10 mouse cellular contexts compared by ENCODE assay signal in the genomic region with DNA sequence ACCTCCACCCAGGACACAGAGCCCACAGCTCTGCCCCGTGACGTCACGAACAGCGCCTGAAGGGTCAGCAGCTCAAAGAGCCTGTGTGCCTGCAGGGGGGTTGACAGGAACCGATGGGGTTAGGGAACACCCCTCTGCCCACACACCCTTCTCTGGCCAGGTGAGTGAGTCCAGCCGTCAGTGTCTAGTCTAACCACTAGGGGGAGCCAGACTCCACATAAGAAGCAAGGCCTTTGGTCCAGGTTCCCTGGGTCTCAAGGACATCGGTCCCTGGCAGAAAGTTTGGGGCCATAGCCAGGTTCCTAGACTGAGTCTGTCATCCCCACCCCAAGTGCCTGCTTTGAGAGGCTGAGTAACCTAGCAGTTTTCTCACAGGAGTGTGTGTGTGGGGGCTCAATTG. TPM values are rescaled to one million over a fixed set of nuclear protein-coding genes. Genes with fewer than 3 reads are reported as not detected.
DNase-seq lines count a peak whose midpoint lies in the region; ATAC-seq lines count a peak whose summit lies in the region.
"Had no signal": no experiment of that assay in that cellular context is flagged by ENCODE, and none has a peak within 500 bp of the region (broad histone marks: within the 10 kb centered on the region; RNA-seq: fewer than 3 reads in every experiment).

No protein-coding gene starts in this region.

- H3K36me3 ChIP-seq in liver, embryonic 12.5 days, result no peaks in the 10 kb centered on the region
- no peaks in the 10 kb centered on the region for H3K36me3 ChIP-seq in intestine, embryonic 16.5 days (ENCODE audit: control insufficient read depth, insufficient read depth, low read length)
- H3K36me3 ChIP-seq: hindbrain, embryonic 15.5 days had no signal

- DNase-seq in liver (peak; percentile 66), WW6 (ENCODE audit: low read depth, low spot score) (peak; percentile 71)
- DNase-seq in embryo, embryonic 10.5 days (ENCODE audit: low spot score), result peak; percentile 88
- DNase-seq in lung, postnatal 14 days, result peak; percentile 56
- peak; percentile 42 to 72 for DNase-seq in spleen, postnatal 4 days (ENCODE audit: low spot score in 2 of 2)
- no peak for DNase-seq in gastrocnemius, postnatal 36 days

- intact Hi-C loops in gastrocnemius, postnatal 36 days (cut with DNase I), result loop anchor here (5.0 kb wide), 1 partner anchor 192 kb away; no protein-coding TSS in a partner anchor

- no peak overlapping the region for H3K4me2 ChIP-seq in liver, embryonic 12.5 days
- H3K4me2 ChIP-seq in intestine, embryonic 16.5 days (ENCODE audit: low read depth, low read length), result no peak overlapping the region
- H3K4me2 ChIP-seq: hindbrain, embryonic 15.5 days had no signal

- no peak for ATAC-seq in liver, embryonic 12.5 days
- peak; percentile 20; the same call in 1 of the 2 replicates for ATAC-seq in intestine, embryonic 16.5 days

- no peak overlapping the region for H3K4me3 ChIP-seq in liver, embryonic 12.5 days
- H3K4me3 ChIP-seq in intestine, embryonic 16.5 days (ENCODE audit: low read length), result no peak overlapping the region
- H3K4me3 ChIP-seq: hindbrain, embryonic 15.5 days had no signal

- peaks cover 66% of the 10 kb centered on the region for H3K27me3 ChIP-seq in liver, embryonic 12.5 days (replicated peaks)
- peaks cover 20% of the 10 kb centered on the region for H3K27me3 ChIP-seq in intestine, embryonic 16.5 days (replicated peaks; ENCODE audit: control insufficient read depth, insufficient read depth, low read length)

- no peaks in the 10 kb centered on the region for H3K9me3 ChIP-seq in liver, embryonic 12.5 days (replicated peaks)
- H3K9me3 ChIP-seq in intestine, embryonic 16.5 days (ENCODE audit: control insufficient read depth, low read length), result no peaks in the 10 kb centered on the region
- H3K9me3 ChIP-seq: hindbrain, embryonic 15.5 days had no signal

- no peak overlapping the region for H3K27ac ChIP-seq in liver, embryonic 12.5 days
- no peak overlapping the region for H3K27ac ChIP-seq in intestine, embryonic 16.5 days (ENCODE audit: low read length)
- H3K27ac ChIP-seq: hindbrain, embryonic 15.5 days had no signal

- WGBS in liver, embryonic 12.5 days (ENCODE audit: insufficient replicate concordance), result 1% methylated on average over 7 of the region's 7 CpGs
- WGBS in intestine, embryonic 16.5 days, result 5% methylated on average over 7 of the region's 7 CpGs

- peaks cover 10% of the 10 kb centered on the region for H3K4me1 ChIP-seq in liver, embryonic 12.5 days
- H3K4me1 ChIP-seq in intestine, embryonic 16.5 days (ENCODE audit: control insufficient read depth, insufficient read depth, low read length), result peaks cover 12% of the 10 kb centered on the region

- no peak overlapping the region for H3K9ac ChIP-seq in liver, embryonic 12.5 days
- H3K9ac ChIP-seq in intestine, embryonic 16.5 days (ENCODE audit: low read depth, low read length), result no peak overlapping the region
- H3K9ac ChIP-seq: hindbrain, embryonic 15.5 days had no signal

RNA-seq across cellular contexts. Expression of a gene that starts 13.2 kb away (rescaled TPM):
- polyA plus RNA-seq in liver, embryonic 12.5 days (2016; fragmentation: Nextera tagmentation; extraction: Ambion mirVana), result not detected in 2 replicates
- polyA plus RNA-seq in intestine, embryonic 16.5 days (2015; fragmentation: Nextera tagmentation; extraction: Ambion mirVana), result 0.13 and 0.15 TPM in 2 replicates
- under 1 TPM; 0.17 to 0.26 TPM for total RNA-seq in gastrocnemius, postnatal 36 days (2021)

RNA-seq across cellular contexts. Expression of a gene that starts 17.3 kb away (rescaled TPM):
- polyA plus RNA-seq in liver, embryonic 12.5 days (2016; fragmentation: Nextera tagmentation; extraction: Ambion mirVana), result 0.08 and 0.13 TPM in 2 replicates
- polyA plus RNA-seq in intestine, embryonic 16.5 days (2015; fragmentation: Nextera tagmentation; extraction: Ambion mirVana), result 1.5 and 1.6 TPM in 2 replicates
- under 1 TPM; 0.18 to 0.22 TPM for total RNA-seq in gastrocnemius, postnatal 36 days (2021)

RNA-seq across cellular contexts. Expression of a gene that starts 30.5 kb away (rescaled TPM):
- polyA plus RNA-seq in liver, embryonic 12.5 days (2016; fragmentation: Nextera tagmentation; extraction: Ambion mirVana), result not detected in 2 replicates
- 0.24 TPM in 1 of 2 replicates, not detected in the other for polyA plus RNA-seq in intestine, embryonic 16.5 days (2015; fragmentation: Nextera tagmentation; extraction: Ambion mirVana)
- total RNA-seq in gastrocnemius, postnatal 36 days (2021), result under 1 TPM in 1 of 2 experiments, not detected in 1; 0.27 TPM
- polyA plus RNA-seq: hindbrain, embryonic 15.5 days; stomach, embryonic 16.5 days had no signal

RNA-seq across cellular contexts. Expression of a gene that starts 35.3 kb away (rescaled TPM):
- polyA plus RNA-seq in liver, embryonic 12.5 days (2016; fragmentation: Nextera tagmentation; extraction: Ambion mirVana), result 0.04 and 0.08 TPM in 2 replicates
- polyA plus RNA-seq in intestine, embryonic 16.5 days (2015; fragmentation: Nextera tagmentation; extraction: Ambion mirVana), result 5.3 and 6.6 TPM in 2 replicates
- total RNA-seq in gastrocnemius, postnatal 36 days (2021), result 100 to 1,000 TPM; 198 to 366 TPM
- polyA plus RNA-seq: hindbrain, embryonic 15.5 days had no signal

RNA-seq across cellular contexts. Expression of a gene that starts 50.6 kb away (rescaled TPM):
- polyA plus RNA-seq in liver, embryonic 12.5 days (2016; fragmentation: Nextera tagmentation; extraction: Ambion mirVana), result not detected in 2 replicates
- not detected in 2 replicates for polyA plus RNA-seq in intestine, embryonic 16.5 days (2015; fragmentation: Nextera tagmentation; extraction: Ambion mirVana)
- under 1 TPM; 0.31 to 0.67 TPM for total RNA-seq in gastrocnemius, postnatal 36 days (2021)
- polyA plus RNA-seq: stomach, embryonic 16.5 days had no signal

Comparison
In these comparisons a context has a peak if more than half of its experiments do, and no peak if none do; other contexts are left out.
1. DNase-seq: peak in liver (single experiment), WW6 (single experiment), embryo, embryonic 10.5 days (single experiment), lung, postnatal 14 days (single experiment) and spleen, postnatal 4 days (2 of 2); none in gastrocnemius, postnatal 36 days (0 of 2).